Mouse (Mus musculus) lung, postnatal 14 days (tissue): Measurements from ENCODE around the gene Olfr819.
"Not testable (repeated sequence)": the region's sequence is repeated elsewhere in the genome, so short reads cannot be mapped to it uniquely, and the experiment has no call there.

ENCODE experiments used
- DNase-seq: peaks from one replicate; pipeline ENCODE4 v3.0.0; 2021

Gene Olfr819

DNA sequence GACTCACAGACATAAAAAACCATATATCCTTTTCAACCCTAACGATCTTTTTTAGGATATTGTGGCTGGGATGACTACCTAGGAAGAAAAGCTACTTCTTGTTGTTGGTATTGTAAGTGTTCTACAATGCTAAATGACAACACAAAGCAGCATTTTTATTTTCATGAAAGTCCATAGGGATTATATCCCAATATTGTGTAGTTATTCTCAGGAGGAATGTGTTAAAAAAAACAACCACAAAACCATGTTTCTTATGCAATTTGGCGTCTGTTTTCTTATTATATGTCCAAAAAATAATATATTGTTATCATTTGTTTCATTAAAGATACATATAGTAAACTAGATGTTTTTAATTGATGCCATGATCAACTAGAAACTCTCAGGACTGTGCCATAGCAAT, at the start of gene Olfr819:
Gene Olfr819, minus strand, starts transcription at position 101 of the 400 bp plus-strand sequence.
- DNase-seq, result not testable (repeated sequence)

DNA sequence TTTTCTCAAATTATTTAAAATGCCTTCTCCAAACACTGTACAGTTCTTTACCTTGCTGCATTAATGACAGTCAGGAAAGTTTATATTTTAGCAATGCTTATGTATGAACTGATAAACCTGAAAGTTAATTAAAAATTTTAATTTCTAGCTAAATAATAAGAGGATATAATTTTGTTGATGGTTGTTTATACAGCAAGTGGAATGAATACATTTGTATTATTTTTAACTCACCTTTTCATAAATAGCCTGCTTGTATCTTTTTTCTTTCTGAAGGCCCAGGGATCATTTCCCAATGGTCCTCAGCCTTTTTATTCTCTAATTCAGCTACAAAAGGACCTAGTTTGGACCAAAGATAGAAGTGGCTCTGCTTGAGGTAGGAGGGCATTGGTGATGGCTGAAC, 45.3 kb upstream of the Olfr819 start, which contains the start of gene Olfr820:
Gene Olfr820, plus strand, starts transcription at position 301 of the 400 bp plus-strand sequence.
- DNase-seq, result no peak

DNA sequence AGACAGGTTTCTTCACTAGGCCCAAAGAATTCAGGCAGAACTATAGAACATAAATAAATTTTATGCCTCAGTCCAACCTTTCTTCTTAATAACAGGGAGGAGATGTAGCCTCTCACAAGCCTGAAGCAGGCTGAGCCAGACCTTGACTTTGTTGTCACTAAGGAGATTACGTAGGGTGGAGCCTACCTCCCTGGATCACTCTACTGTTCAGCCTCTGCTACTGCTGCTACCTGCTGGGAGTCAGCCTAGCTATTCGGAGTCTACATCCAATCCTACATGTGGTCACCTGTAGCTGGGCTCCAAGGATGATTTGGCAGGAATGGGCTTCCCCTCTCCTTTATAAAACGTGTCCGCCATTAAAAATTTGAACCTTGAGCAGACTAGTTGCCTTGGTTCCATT, 38.3 kb upstream of the Olfr819 start:
- not testable (repeated sequence) for DNase-seq

GRCm38 (mm10) chr10:130004104-130004503, 37.0 kb upstream of the Olfr819 start:
- DNase-seq, result not testable (repeated sequence)

- DNase-seq, result not testable (repeated sequence)
These were observed 17.9 kb upstream of the Olfr819 start, which contains the start of gene Gm10310 for GRCm38 (mm10) chr10:129984962-129985361. Gene Gm10310, minus strand, starts transcription at chr10:129985062.

DNA sequence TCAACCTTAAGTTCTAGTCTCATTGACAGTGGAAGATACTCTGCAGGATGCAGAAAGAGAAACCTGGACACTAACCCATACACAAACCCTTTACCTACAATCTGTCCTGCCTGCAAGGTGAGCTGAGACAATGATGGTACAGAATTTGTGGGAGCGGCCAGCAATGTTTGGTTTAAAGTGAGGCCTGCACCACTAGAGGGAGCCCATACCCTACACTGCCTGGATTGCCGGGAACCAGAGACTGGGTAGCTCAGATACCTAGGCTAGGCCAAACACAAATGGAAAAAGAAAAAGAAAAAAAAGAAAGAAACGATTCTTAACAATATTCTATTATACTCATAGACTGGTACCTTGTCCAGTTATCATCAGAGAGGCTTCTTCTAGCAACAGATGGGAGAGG, 14.8 kb upstream of the Olfr819 start:
- DNase-seq, result not testable (repeated sequence)

- DNase-seq, result not testable (repeated sequence)
These were observed 9.0 kb upstream of the Olfr819 start, which contains the start of gene Olfr247 for GRCm38 (mm10) chr10:129976040-129976439. Gene Olfr247, minus strand, starts transcription at chr10:129976140.

- DNase-seq, result not testable (repeated sequence)
These were observed 5.9 kb upstream of the Olfr819 start for GRCm38 (mm10) chr10:129972994-129973393.

- not testable (repeated sequence) for DNase-seq
These were observed 834 bp downstream of the Olfr819 start for GRCm38 (mm10) chr10:129966232-129966631.

DNA sequence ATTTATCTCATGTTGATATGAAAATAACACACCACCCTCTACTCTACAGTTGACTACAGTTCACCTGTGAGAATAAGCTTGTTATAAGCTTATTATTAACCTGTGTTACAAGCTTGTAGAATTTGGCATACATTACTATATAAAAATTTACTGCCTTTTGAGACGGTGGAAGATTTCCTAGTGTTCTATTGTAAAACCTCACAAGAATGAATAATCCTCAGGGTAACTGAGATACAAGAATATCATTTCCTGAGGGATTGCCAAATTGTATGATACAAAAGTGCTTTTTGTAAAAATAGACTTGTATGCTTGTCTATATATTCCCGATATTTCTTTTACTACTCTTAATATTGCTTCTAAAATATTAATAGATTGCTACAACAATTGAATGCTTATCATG, 18.1 kb downstream of the Olfr819 start, which contains the start of gene Olfr818:
Gene Olfr818, minus strand, starts transcription at position 101 of the 400 bp plus-strand sequence.
- no peak for DNase-seq

DNA sequence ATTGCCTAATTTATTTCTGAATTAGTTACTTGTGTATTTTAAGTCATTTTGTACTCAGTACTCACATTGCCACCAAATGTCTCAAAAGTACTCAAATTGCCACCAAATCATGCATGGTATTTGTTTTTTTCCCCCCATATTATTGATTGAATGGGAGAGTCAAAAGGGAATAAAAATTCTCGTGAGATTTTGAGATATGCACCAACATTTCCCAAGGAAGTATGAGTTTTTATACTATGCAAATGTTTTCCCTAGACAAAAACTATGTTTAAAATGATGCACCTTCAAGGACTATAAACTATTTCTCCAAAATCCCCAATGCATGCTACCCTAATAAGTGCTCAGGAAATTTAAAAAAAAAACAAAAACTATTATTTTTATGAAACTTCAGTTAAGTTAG, 51.6 kb downstream of the Olfr819 start, which contains the start of gene Olfr816:
Gene Olfr816, minus strand, starts transcription at position 101 of the 400 bp plus-strand sequence.
- no peak for DNase-seq
